Mouse (Mus musculus): ENCODE results near the gene Ripk1. TPM values are rescaled to one million over a fixed set of nuclear protein-coding genes. Genes with fewer than 3 reads are reported as not detected.

Ripk1 gene
- total RNA-seq, 2 experiments from 2014 or later: 50.8 to 57.3 TPM

GRCm38 (mm10) chr13:34037172-34038055, 35.3 kb downstream of the Ripk1 start, which contains the start of gene Bphl:
Gene Bphl, plus strand, starts transcription at chr13:34037597.
- peak; percentile 95 for ATAC-seq (ENCODE audit: poor library complexity, severe bottlenecking)

- 0 out of 2 replicates have a peak, but pooled peaks have one; percentile 1 for ATAC-seq (ENCODE audit: poor library complexity, severe bottlenecking)
These were observed 35.9 kb downstream of the Ripk1 start for GRCm38 (mm10) chr13:34038056-34038432.

- no peak for ATAC-seq (ENCODE audit: poor library complexity, severe bottlenecking)
These were observed 36.8 kb downstream of the Ripk1 start for GRCm38 (mm10) chr13:34038901-34039341.

- no peak for ATAC-seq (ENCODE audit: poor library complexity, severe bottlenecking)
These were observed 37.9 kb downstream of the Ripk1 start for GRCm38 (mm10) chr13:34040091-34040490.

GRCm38 (mm10) chr13:34043716-34044393, 41.7 kb downstream of the Ripk1 start:
- ATAC-seq (ENCODE audit: poor library complexity, severe bottlenecking): peak; percentile 41

GRCm38 (mm10) chr13:34045511-34046249, 43.5 kb downstream of the Ripk1 start:
- no peak for ATAC-seq (ENCODE audit: poor library complexity, severe bottlenecking)

- ATAC-seq (ENCODE audit: poor library complexity, severe bottlenecking): peak; percentile 78
These were observed 44.4 kb downstream of the Ripk1 start for GRCm38 (mm10) chr13:34046421-34047012.

- ATAC-seq (ENCODE audit: poor library complexity, severe bottlenecking): no peak
These were observed 45.4 kb downstream of the Ripk1 start for GRCm38 (mm10) chr13:34047526-34047925.

GRCm38 (mm10) chr13:34050479-34050878, 48.3 kb downstream of the Ripk1 start:
- ATAC-seq (ENCODE audit: poor library complexity, severe bottlenecking): peak; percentile 62

GRCm38 (mm10) chr13:34051692-34052091, 49.5 kb downstream of the Ripk1 start:
- peak; percentile 85 for ATAC-seq (ENCODE audit: poor library complexity, severe bottlenecking)

GRCm38 (mm10) chr13:34053673-34054282, 51.6 kb downstream of the Ripk1 start:
- no peak for ATAC-seq (ENCODE audit: poor library complexity, severe bottlenecking)

GRCm38 (mm10) chr13:34054391-34054790, 52.2 kb downstream of the Ripk1 start:
- no peak for ATAC-seq (ENCODE audit: poor library complexity, severe bottlenecking)

GRCm38 (mm10) chr13:34054983-34055382, 52.8 kb downstream of the Ripk1 start:
- ATAC-seq (ENCODE audit: poor library complexity, severe bottlenecking): no peak

GRCm38 (mm10) chr13:34057252-34057651, 55.1 kb downstream of the Ripk1 start:
- no peak for ATAC-seq (ENCODE audit: poor library complexity, severe bottlenecking)

- no peak for ATAC-seq (ENCODE audit: poor library complexity, severe bottlenecking)
These were observed 57.9 kb downstream of the Ripk1 start for GRCm38 (mm10) chr13:34060061-34060460.

- no peak for ATAC-seq (ENCODE audit: poor library complexity, severe bottlenecking)
These were observed 60.3 kb downstream of the Ripk1 start for GRCm38 (mm10) chr13:34062466-34062865.

GRCm38 (mm10) chr13:34066351-34066750, 64.2 kb downstream of the Ripk1 start:
- no peak for ATAC-seq (ENCODE audit: poor library complexity, severe bottlenecking)

- no peak for ATAC-seq (ENCODE audit: poor library complexity, severe bottlenecking)
These were observed 68.1 kb downstream of the Ripk1 start for GRCm38 (mm10) chr13:34070296-34070695.

- ATAC-seq (ENCODE audit: poor library complexity, severe bottlenecking): no peak
These were observed 69.7 kb downstream of the Ripk1 start for GRCm38 (mm10) chr13:34071836-34072235.

GRCm38 (mm10) chr13:34072847-34073246, 70.7 kb downstream of the Ripk1 start:
- no peak for ATAC-seq (ENCODE audit: poor library complexity, severe bottlenecking)
